Comparison of ENCODE assay signal across 11 mouse cellular contexts in genomic region chr11:95631301-95631700, GRCm38 (mm10). TPM values are rescaled to one million over a fixed set of nuclear protein-coding genes. Genes with fewer than 3 reads are reported as not detected.
DNase-seq lines count a peak whose midpoint lies in the region; ATAC-seq and TF ChIP-seq lines count a peak whose summit lies in the region.
"Had no signal": no experiment of that assay in that cellular context is flagged by ENCODE, and none has a peak within 500 bp of the region (broad histone marks: within the 10 kb centered on the region; RNA-seq: fewer than 3 reads in every experiment).

No protein-coding gene starts in this region.

- peaks cover 2% of the 10 kb centered on the region; the same call in 1 of the 2 replicates for H3K4me1 ChIP-seq in hindbrain, embryonic 11.5 days (replicated peaks; ENCODE audit: control insufficient read depth, insufficient read depth, low read length)
- peaks cover 10% of the 10 kb centered on the region; the same call in 1 of the 2 replicates for H3K4me1 ChIP-seq in hindbrain, embryonic 13.5 days (replicated peaks)
- H3K4me1 ChIP-seq in lung, postnatal 0 days (ENCODE audit: insufficient read depth, low read depth, low read length): no peaks in the 10 kb centered on the region
- H3K4me1 ChIP-seq in intestine, postnatal 0 days (replicated peaks; ENCODE audit: control insufficient read depth, insufficient read depth, low read length): no peaks in the 10 kb centered on the region
- H3K4me1 ChIP-seq in stomach, postnatal 0 days (replicated peaks; ENCODE audit: control insufficient read depth, insufficient read depth): no peaks in the 10 kb centered on the region

- TF ChIP-seq CTCF in lung, postnatal 0 days (IDR thresholded peaks at IDR 0.05): no peak
- no peak for TF ChIP-seq CTCF in intestine, postnatal 0 days (IDR thresholded peaks at IDR 0.05; ENCODE audit: low read depth)
- TF ChIP-seq CTCF in stomach, postnatal 0 days (IDR thresholded peaks at IDR 0.05; ENCODE audit: low read depth): no peak

- TF ChIP-seq EP300 in lung, postnatal 0 days (IDR thresholded peaks at IDR 0.05): no peak
- no peak for TF ChIP-seq EP300 in stomach, postnatal 0 days (optimal IDR thresholded peaks at IDR 0.05)

- WGBS in hindbrain, embryonic 11.5 days: 59% methylated on average over 4 of the region's 4 CpGs
- WGBS in hindbrain, embryonic 13.5 days: 76% methylated on average over 4 of the region's 4 CpGs
- 59% methylated on average over 4 of the region's 4 CpGs for WGBS in lung, postnatal 0 days
- 56% methylated on average over 4 of the region's 4 CpGs for WGBS in intestine, postnatal 0 days
- 36% methylated on average over 4 of the region's 4 CpGs for WGBS in stomach, postnatal 0 days

- no peak overlapping the region for H3K4me3 ChIP-seq in hindbrain, embryonic 11.5 days (ENCODE audit: low read depth, low read length)
- H3K4me3 ChIP-seq in hindbrain, embryonic 13.5 days: no peak overlapping the region
- no peak overlapping the region for H3K4me3 ChIP-seq in lung, postnatal 0 days (ENCODE audit: low read depth, low read length)
- H3K4me3 ChIP-seq in intestine, postnatal 0 days (ENCODE audit: low read depth, low read length): no peak overlapping the region
- H3K4me3 ChIP-seq in stomach, postnatal 0 days (ENCODE audit: low read depth, low read length): no peak overlapping the region

- H3K27ac ChIP-seq in hindbrain, embryonic 11.5 days (ENCODE audit: low read depth, low read length): no peak overlapping the region
- H3K27ac ChIP-seq in hindbrain, embryonic 13.5 days: no peak overlapping the region
- no peak overlapping the region for H3K27ac ChIP-seq in lung, postnatal 0 days (ENCODE audit: low read length)
- 0 out of 2 replicates have a peak overlapping the region, but pooled peaks have one; percentile 8 for H3K27ac ChIP-seq in intestine, postnatal 0 days (ENCODE audit: low read depth, low read length)
- peak overlapping the region; percentile 8; the same call in 1 of the 2 replicates for H3K27ac ChIP-seq in stomach, postnatal 0 days (replicated peaks)

- H3K9me3 ChIP-seq in hindbrain, embryonic 11.5 days (ENCODE audit: control insufficient read depth, low read length): no peaks in the 10 kb centered on the region
- no peaks in the 10 kb centered on the region for H3K9me3 ChIP-seq in hindbrain, embryonic 13.5 days
- H3K9me3 ChIP-seq in lung, postnatal 0 days (ENCODE audit: low read length): no peaks in the 10 kb centered on the region
- H3K9me3 ChIP-seq in intestine, postnatal 0 days (ENCODE audit: control insufficient read depth): no peaks in the 10 kb centered on the region
- no peaks in the 10 kb centered on the region for H3K9me3 ChIP-seq in stomach, postnatal 0 days (ENCODE audit: control insufficient read depth, low read length)

- no peaks in the 10 kb centered on the region for H3K27me3 ChIP-seq in hindbrain, embryonic 11.5 days (ENCODE audit: control insufficient read depth, insufficient read depth, low read length)
- H3K27me3 ChIP-seq in hindbrain, embryonic 13.5 days: 0 out of 2 replicates have a peak, but pooled peaks cover 8% of the 10 kb centered on the region
- H3K27me3 ChIP-seq in lung, postnatal 0 days (replicated peaks; ENCODE audit: insufficient read depth, low read length): 0 out of 2 replicates have a peak, but pooled peaks cover 3% of the 10 kb centered on the region
- no peaks in the 10 kb centered on the region for H3K27me3 ChIP-seq in intestine, postnatal 0 days (replicated peaks; ENCODE audit: control insufficient read depth, insufficient read depth, low read length)
- no peaks in the 10 kb centered on the region for H3K27me3 ChIP-seq in stomach, postnatal 0 days (ENCODE audit: control insufficient read depth, insufficient read depth, low read length)

- no peaks in the 10 kb centered on the region for H3K36me3 ChIP-seq in hindbrain, embryonic 11.5 days (ENCODE audit: control insufficient read depth, insufficient read depth, low read length)
- H3K36me3 ChIP-seq in hindbrain, embryonic 13.5 days: no peaks in the 10 kb centered on the region
- no peaks in the 10 kb centered on the region for H3K36me3 ChIP-seq in lung, postnatal 0 days (ENCODE audit: insufficient read depth, low read length)
- H3K36me3 ChIP-seq in intestine, postnatal 0 days (ENCODE audit: control insufficient read depth, insufficient read depth): no peaks in the 10 kb centered on the region
- no peaks in the 10 kb centered on the region for H3K36me3 ChIP-seq in stomach, postnatal 0 days (ENCODE audit: control insufficient read depth, insufficient read depth, low read length)

- DNase-seq in hindbrain, embryonic 11.5 days (ENCODE audit: low spot score): no peak
- peak; percentile 32 for DNase-seq in lung, postnatal 0 days (ENCODE audit: low spot score)
- DNase-seq in lung, postnatal 36 days: no peak
- no peak for DNase-seq in stomach, postnatal 0 days (ENCODE audit: low spot score)
- DNase-seq in spleen, adult 18-20 months: no peak
- DNase-seq: adrenal gland, adult 2 months; cerebellum, postnatal 25 days had no signal

- no peak for ATAC-seq in hindbrain, embryonic 11.5 days (ENCODE audit: low FRiP score)
- no peak for ATAC-seq in hindbrain, embryonic 13.5 days (ENCODE audit: low FRiP score)
- ATAC-seq in lung, postnatal 0 days: peak; percentile 54
- ATAC-seq in intestine, postnatal 0 days: no peak
- ATAC-seq in stomach, postnatal 0 days (ENCODE audit: low FRiP score, low TSS enrichment): peak; percentile 47; the same call in 1 of the 2 replicates
- ATAC-seq in megakaryocyte-erythroid progenitor cell, adult 5-6 weeks (replicated peaks; ENCODE audit: low FRiP score, low TSS enrichment, poor library complexity, severe bottlenecking): no peak

- no peak overlapping the region for H3K4me2 ChIP-seq in hindbrain, embryonic 11.5 days (replicated peaks; ENCODE audit: low read depth, low read length)
- H3K4me2 ChIP-seq in hindbrain, embryonic 13.5 days: no peak overlapping the region
- no peak overlapping the region for H3K4me2 ChIP-seq in lung, postnatal 0 days (replicated peaks; ENCODE audit: low read depth, low read length)
- no peak overlapping the region for H3K4me2 ChIP-seq in intestine, postnatal 0 days (replicated peaks; ENCODE audit: low read depth)
- H3K4me2 ChIP-seq in stomach, postnatal 0 days (replicated peaks; ENCODE audit: low read depth): no peak overlapping the region

- H3K9ac ChIP-seq in hindbrain, embryonic 11.5 days (ENCODE audit: low read depth, low read length): 0 out of 2 replicates have a peak overlapping the region, but pooled peaks have one; percentile 7
- H3K9ac ChIP-seq in hindbrain, embryonic 13.5 days: no peak overlapping the region
- no peak overlapping the region for H3K9ac ChIP-seq in lung, postnatal 0 days (replicated peaks; ENCODE audit: low read depth)
- H3K9ac ChIP-seq in intestine, postnatal 0 days (ENCODE audit: low read depth, low read length): no peak overlapping the region
- H3K9ac ChIP-seq in stomach, postnatal 0 days (ENCODE audit: low read length): no peak overlapping the region

RNA-seq across cellular contexts. Expression of gene Phb, which starts 35.5 kb away (rescaled TPM):
- polyA plus RNA-seq in hindbrain, embryonic 11.5 days (2014; fragmentation: Nextera tagmentation; extraction: Ambion mirVana): 176 and 195 TPM in 2 replicates
- polyA plus RNA-seq in hindbrain, embryonic 13.5 days (2015; fragmentation: Nextera tagmentation; extraction: Ambion mirVana): 175 and 186 TPM in 2 replicates
- polyA plus RNA-seq in lung, postnatal 0 days (2015; fragmentation: Nextera tagmentation; extraction: Ambion mirVana): 94.7 and 95.1 TPM in 2 replicates
- 133 and 147 TPM in 2 replicates for polyA plus RNA-seq in intestine, postnatal 0 days (2015; fragmentation: Nextera tagmentation; extraction: Ambion mirVana)
- 190 and 202 TPM in 2 replicates for polyA plus RNA-seq in stomach, postnatal 0 days (2015; fragmentation: Nextera tagmentation; extraction: Ambion mirVana)
- total RNA-seq in megakaryocyte-erythroid progenitor cell, adult 5-6 weeks (2014; fragmentation: Nextera tagmentation): 120 and 179 TPM in 2 replicates
- 189 and 190 TPM in 2 replicates for total RNA-seq in megakaryocyte-erythroid progenitor cell, adult 5-6 weeks (2017)

RNA-seq across cellular contexts. Expression of gene Ngfr, which starts 43.8 kb away (rescaled TPM):
- polyA plus RNA-seq in hindbrain, embryonic 11.5 days (2014; fragmentation: Nextera tagmentation; extraction: Ambion mirVana): 27.7 and 29.6 TPM in 2 replicates
- polyA plus RNA-seq in hindbrain, embryonic 13.5 days (2015; fragmentation: Nextera tagmentation; extraction: Ambion mirVana): 41.4 and 45.5 TPM in 2 replicates
- 0.43 and 0.50 TPM in 2 replicates for polyA plus RNA-seq in lung, postnatal 0 days (2015; fragmentation: Nextera tagmentation; extraction: Ambion mirVana)
- polyA plus RNA-seq in intestine, postnatal 0 days (2015; fragmentation: Nextera tagmentation; extraction: Ambion mirVana): 7.2 and 7.4 TPM in 2 replicates
- 3.9 and 4.8 TPM in 2 replicates for polyA plus RNA-seq in stomach, postnatal 0 days (2015; fragmentation: Nextera tagmentation; extraction: Ambion mirVana)
- not detected in 2 replicates for total RNA-seq in megakaryocyte-erythroid progenitor cell, adult 5-6 weeks (2014; fragmentation: Nextera tagmentation)
- not detected in 2 replicates for total RNA-seq in megakaryocyte-erythroid progenitor cell, adult 5-6 weeks (2017)
- total RNA-seq: megakaryocyte progenitor cell, adult 5-6 weeks had no signal

Comparison
In these comparisons a context has a peak if more than half of its experiments do, and no peak if none do; other contexts are left out.
1. ATAC-seq: peak in lung, postnatal 0 days (single experiment) and stomach, postnatal 0 days (single experiment); none in hindbrain, embryonic 11.5 days (single experiment), hindbrain, embryonic 13.5 days (single experiment), intestine, postnatal 0 days (single experiment) and megakaryocyte-erythroid progenitor cell, adult 5-6 weeks (single experiment).
2. H3K27ac ChIP-seq: peak in intestine, postnatal 0 days (single experiment) and stomach, postnatal 0 days (single experiment); none in hindbrain, embryonic 11.5 days (single experiment), hindbrain, embryonic 13.5 days (single experiment) and lung, postnatal 0 days (single experiment).